Mouse (Mus musculus): Measurements from ENCODE around the gene Slc47a2.

DNA sequence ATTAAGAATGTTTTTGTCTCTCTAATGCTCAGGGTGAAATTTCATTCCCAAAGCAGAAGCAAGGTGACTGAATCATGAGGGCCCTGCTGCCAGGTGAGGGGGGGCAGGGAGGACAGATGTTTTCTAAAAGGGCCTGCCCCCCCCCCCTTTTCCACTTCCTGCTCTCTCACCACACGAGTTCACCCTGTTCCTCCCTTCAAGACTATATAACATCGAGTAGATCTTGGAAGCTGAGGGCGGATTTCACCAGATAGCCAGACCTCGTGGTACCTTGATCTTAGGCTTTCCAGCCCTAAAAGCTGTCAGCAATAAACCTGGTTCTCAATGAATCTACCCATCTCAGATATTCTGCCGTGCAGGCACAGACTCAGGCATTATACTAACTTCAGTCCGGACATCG lies 32.3 kb downstream of the Slc47a2 start:
- TF ChIP-seq POLR2A (IDR thresholded peaks at IDR 0.05; ENCODE audit: control insufficient read depth in 1 of 2, insufficient read depth in 1 of 2, low read depth in 1 of 2, low read length in 2 of 2, poor library complexity in 1 of 2) (no peak), KAT2A (conservative IDR thresholded peaks at IDR 0.05; ENCODE audit: low read depth, low read length) (no peak), CTCF (IDR thresholded peaks at IDR 0.05 in 2 of 3, conservative IDR thresholded peaks at IDR 0.05 in 1 of 3; ENCODE audit: control insufficient read depth in 1 of 3, insufficient read depth in 1 of 3, low read depth in 2 of 3, low read length in 3 of 3, poor library complexity in 1 of 3, severe bottlenecking in 1 of 3) (no peak), ZKSCAN1 (IDR thresholded peaks at IDR 0.05; ENCODE audit: low read depth, low read length) (no peak), USF2 (IDR thresholded peaks at IDR 0.05; ENCODE audit: borderline replicate concordance in 1 of 2, insufficient read depth in 1 of 2, low read depth in 1 of 2, low read length in 2 of 2) (no peak), ZMIZ1 (IDR thresholded peaks at IDR 0.05; ENCODE audit: low read depth, low read length) (no peak), EP300 (IDR thresholded peaks at IDR 0.05; ENCODE audit: low read depth in 1 of 2, low read length in 2 of 2) (no peak), MAX (IDR thresholded peaks at IDR 0.05; ENCODE audit: low read length) (no peak), RCOR1 (IDR thresholded peaks at IDR 0.05; ENCODE audit: low read depth, low read length) (no peak), UBTF (IDR thresholded peaks at IDR 0.05; ENCODE audit: borderline replicate concordance, insufficient read depth, low read depth, low read length) (no peak), JUND (IDR thresholded peaks at IDR 0.05; ENCODE audit: low read depth, low read length) (no peak), GATA1 (IDR thresholded peaks at IDR 0.05; ENCODE audit: low read depth, low read length) (no peak), SMC3 (IDR thresholded peaks at IDR 0.05; ENCODE audit: low read depth, low read length) (no peak)

All from MEL (cell line).